Mouse (Mus musculus) intestine, embryonic 16.5 days (tissue): Measurements from ENCODE around the gene Klf1. TPM values are rescaled to one million over a fixed set of nuclear protein-coding genes. Genes with fewer than 3 reads are reported as not detected.

Experiments used
- ATAC-seq: fragments of 200-750 bp; cut with Nextera tagmentation; 2 replicates; pipeline ENCODE4 v1.8.0; 2017; ENCODE audit warnings: moderate TSS enrichment, moderate library complexity
- H3K27ac ChIP-seq: fragments of 300-500 bp; sonication (generic); 2 replicates; pipeline ENCODE4 v1.5.1; 2014; ENCODE audit warnings: mild to moderate bottlenecking, low read length
- H3K27me3 ChIP-seq: fragments of 300-500 bp; sonication (generic); replicated peaks from 2 replicates; pipeline ENCODE4 v1.6.1; 2014; ENCODE audit warnings: low read length, control low read depth, mixed read lengths; ENCODE audit not compliant: control insufficient read depth, insufficient read depth
- H3K36me3 ChIP-seq: fragments of 300-500 bp; sonication (generic); 2 replicates; pipeline ENCODE4 v1.6.1; 2014; ENCODE audit warnings: low read length, control low read depth; ENCODE audit not compliant: control insufficient read depth, insufficient read depth
- H3K4me1 ChIP-seq: fragments of 300-500 bp; sonication (generic); 2 replicates; pipeline ENCODE4 v1.6.1; 2014; ENCODE audit warnings: low read length, control low read depth, mixed read lengths; ENCODE audit not compliant: control insufficient read depth, insufficient read depth
- H3K4me2 ChIP-seq: fragments of 300-500 bp; sonication (generic); 2 replicates; pipeline ENCODE4 v1.6.1; 2014; ENCODE audit warnings: low read depth, low read length, control low read depth
- H3K4me3 ChIP-seq: fragments of 300-500 bp; sonication (generic); 2 replicates; pipeline ENCODE4 v1.5.1; 2014; ENCODE audit warnings: mild to moderate bottlenecking, low read length
- H3K9ac ChIP-seq: fragments of 300-500 bp; sonication (generic); 2 replicates; pipeline ENCODE4 v1.6.1; 2014; ENCODE audit warnings: low read depth, low read length
- H3K9me3 ChIP-seq: fragments of 300-500 bp; sonication (generic); 2 replicates; pipeline ENCODE4 v1.6.1; 2016; ENCODE audit warnings: low read length, control low read depth; ENCODE audit not compliant: control insufficient read depth
- WGBS: fragments of 180-500 bp; shearing (Covaris S2); extraction: QIAGEN DNeasy Blood & Tissue Kit; methylation state at CpG from one replicate; pipeline ENCODE4 v1.1.7; 2014; 5-methylcytosine and 5-hydroxymethylcytosine counted together
- polyA plus RNA-seq: library from polyadenylated mRNA; unstranded; fragments of >200 nt; fragmentation: Nextera tagmentation; extraction: Ambion mirVana; gene quantifications from 2 replicates; pipeline ENCODE4 v1.2.1, GENCODE M21; 2015

Gene Klf1
- 4.9 and 10.3 TPM in 2 replicates for polyA plus RNA-seq

DNA sequence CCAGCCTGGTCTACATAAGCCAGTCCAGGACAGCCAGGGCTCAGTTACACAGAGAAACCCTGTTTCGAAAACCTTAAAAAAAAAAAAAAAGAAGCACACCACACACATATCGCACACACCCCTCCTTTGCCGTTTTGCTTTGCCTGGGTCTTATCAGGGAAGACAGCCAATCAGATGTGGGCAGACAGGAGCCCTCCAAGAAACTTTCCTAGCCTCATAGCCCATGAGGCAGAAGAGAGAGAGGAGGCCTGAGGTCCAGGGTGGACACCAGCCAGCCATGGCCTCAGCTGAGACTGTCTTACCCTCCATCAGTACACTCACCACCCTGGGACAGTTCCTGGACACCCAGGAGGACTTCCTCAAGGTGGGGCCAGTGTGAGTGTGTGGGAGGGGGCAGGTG, at the start of gene Klf1:
Klf1 (plus strand) TSS at position 177 of the 400 bp plus-strand sequence.
- peak within 1 kb of the TSS; percentile 86 for H3K27ac ChIP-seq

GRCm38 (mm10) chr8:84856434-84856833, 45.3 kb upstream of the Klf1 start:
- Histone ChIP-seq H3K4me1 (peaks cover 13% of the 10 kb centered on the region), H3K9ac (no peak overlapping the region), H3K27ac (no peak overlapping the region), H3K36me3 (peaks cover 7% of the 10 kb centered on the region; the same call in 1 of the 2 replicates), H3K4me3 (peak overlapping the region; percentile 88), H3K4me2 (no peak overlapping the region), H3K9me3 (no peaks in the 10 kb centered on the region), H3K27me3 (no peaks in the 10 kb centered on the region)
- ATAC-seq, result peak; percentile 1; the same call in 1 of the 2 replicates
- 91% methylated on average over 3 of the region's 3 CpGs for WGBS

More for the DNA sequence above, at the start of gene Klf1:
- Histone ChIP-seq H3K27me3 (no peaks in the 10 kb centered on the region), H3K9me3 (no peaks in the 10 kb centered on the region), H3K4me1 (0 out of 2 replicates have a peak, but pooled peaks cover 3% of the 10 kb centered on the region), H3K9ac (peak within 1 kb of the TSS; percentile 93), H3K36me3 (no peaks in the 10 kb centered on the region), H3K4me2 (peak within 1 kb of the TSS; percentile 98), H3K4me3 (peak within 1 kb of the TSS; percentile 78)
- 65% methylated on average over 3 of the region's 3 CpGs for WGBS
- ATAC-seq, result no peak

GRCm38 (mm10) chr8:84856864-84857441, 44.8 kb upstream of the Klf1 start, which contains the start of gene Farsa:
Farsa (plus strand) TSS chr8:84856989.
- Histone ChIP-seq H3K4me3 (peak within 1 kb of the TSS; percentile 88), H3K27ac (peak within 1 kb of the TSS; percentile 77), H3K36me3 (peaks cover 11% of the 10 kb centered on the region; the same call in 1 of the 2 replicates), H3K27me3 (no peaks in the 10 kb centered on the region), H3K4me2 (peak within 1 kb of the TSS; percentile 79), H3K4me1 (peaks cover 13% of the 10 kb centered on the region), H3K9me3 (no peaks in the 10 kb centered on the region), H3K9ac (peak within 1 kb of the TSS; percentile 97)
- under 1% methylated on average over 39 of the region's 39 CpGs for WGBS
- ATAC-seq, result peak; percentile 96

- 13% methylated on average over 46 of the region's 46 CpGs for WGBS
- H3K27ac ChIP-seq, result peak within 1 kb of the TSS; percentile 59; the same call in 1 of the 2 replicates
- H3K9ac ChIP-seq, result peak within 1 kb of the TSS; percentile 69
- no peaks in the 10 kb centered on the region for H3K27me3 ChIP-seq
- peak; percentile 72 for ATAC-seq
- H3K4me3 ChIP-seq, result peak within 1 kb of the TSS; percentile 57
- peaks cover 16% of the 10 kb centered on the region for H3K4me1 ChIP-seq
- H3K9me3 ChIP-seq, result no peaks in the 10 kb centered on the region
- no peaks in the 10 kb centered on the region; the same call in 1 of the 2 replicates for H3K36me3 ChIP-seq
- H3K4me2 ChIP-seq, result peak within 1 kb of the TSS; percentile 99
These were observed 30.1 kb upstream of the Klf1 start, which contains the start of gene Syce2 for GRCm38 (mm10) chr8:84871376-84872308. Syce2 (plus strand) TSS chr8:84872111.

- no peaks in the 10 kb centered on the region; the same call in 1 of the 2 replicates for H3K36me3 ChIP-seq
- H3K27me3 ChIP-seq, result no peaks in the 10 kb centered on the region
- no peak overlapping the region for H3K27ac ChIP-seq
- peak overlapping the region; percentile 69 for H3K9ac ChIP-seq
- ATAC-seq, result peak; percentile 67
- H3K9me3 ChIP-seq, result no peaks in the 10 kb centered on the region
- peaks cover 16% of the 10 kb centered on the region for H3K4me1 ChIP-seq
- H3K4me3 ChIP-seq, result peak overlapping the region; percentile 57
- peak overlapping the region; percentile 99 for H3K4me2 ChIP-seq
- 2% methylated on average over 54 of the region's 54 CpGs for WGBS
These were observed 29.3 kb upstream of the Klf1 start for GRCm38 (mm10) chr8:84872309-84872965.

- Histone ChIP-seq H3K36me3 (no peaks in the 10 kb centered on the region; the same call in 1 of the 2 replicates), H3K4me2 (peak overlapping the region; percentile 99), H3K9ac (no peak overlapping the region), H3K27ac (no peak overlapping the region), H3K27me3 (no peaks in the 10 kb centered on the region), H3K9me3 (no peaks in the 10 kb centered on the region), H3K4me1 (peaks cover 16% of the 10 kb centered on the region), H3K4me3 (peak overlapping the region; percentile 57)
- no peak for ATAC-seq
- 75% methylated on average over 4 of the region's 4 CpGs for WGBS
These were observed 28.7 kb upstream of the Klf1 start for GRCm38 (mm10) chr8:84873016-84873415.

- Histone ChIP-seq H3K4me3 (no peak overlapping the region), H3K4me2 (no peak overlapping the region), H3K27ac (no peak overlapping the region), H3K27me3 (no peaks in the 10 kb centered on the region), H3K36me3 (no peaks in the 10 kb centered on the region), H3K4me1 (peaks cover 16% of the 10 kb centered on the region), H3K9ac (no peak overlapping the region), H3K9me3 (no peaks in the 10 kb centered on the region)
- ATAC-seq, result no peak
- WGBS, result 91% methylated on average over 3 of the region's 3 CpGs
These were observed 27.4 kb upstream of the Klf1 start for GRCm38 (mm10) chr8:84874339-84874738.

DNA sequence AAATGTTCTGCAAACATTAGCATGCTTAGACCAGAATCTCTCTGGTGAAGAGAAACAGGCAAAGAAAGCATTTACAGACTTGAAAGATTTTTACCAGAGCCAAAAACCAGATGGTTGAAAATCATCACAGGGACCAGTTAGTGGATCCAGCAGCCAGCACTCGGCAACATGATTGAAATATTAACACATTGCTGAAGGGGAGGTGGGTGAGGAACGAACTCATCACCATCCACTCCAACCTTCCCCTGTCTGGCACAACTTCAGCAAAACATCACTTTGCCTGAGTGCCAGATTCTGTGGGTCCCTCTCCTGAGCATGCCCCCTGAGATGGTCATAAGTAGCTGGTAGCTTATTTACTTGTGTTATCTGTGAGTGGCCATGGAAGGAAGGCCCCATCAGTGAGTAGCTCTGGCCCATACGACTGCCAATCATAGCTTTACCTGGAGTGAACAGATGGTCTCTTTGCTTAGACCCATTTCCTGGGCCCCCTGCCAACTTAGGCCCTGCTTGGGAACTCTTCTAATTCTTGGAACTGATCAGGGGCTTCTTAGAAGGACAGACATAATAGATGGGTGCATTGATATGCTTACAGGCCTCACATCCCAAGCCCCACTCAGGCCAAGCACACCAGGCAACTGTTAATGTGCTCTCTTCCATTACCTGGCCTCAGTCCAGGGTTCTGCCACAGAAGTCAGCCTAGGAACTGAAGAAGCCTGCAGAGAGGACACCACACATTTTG, 24.3 kb upstream of the Klf1 start:
- no peak overlapping the region for H3K4me2 ChIP-seq
- no peaks in the 10 kb centered on the region for H3K27me3 ChIP-seq
- no peak for ATAC-seq
- no peak overlapping the region for H3K27ac ChIP-seq
- H3K36me3 ChIP-seq, result no peaks in the 10 kb centered on the region
- WGBS, result 77% methylated on average over 3 of the region's 3 CpGs
- no peak overlapping the region for H3K4me3 ChIP-seq
- H3K9me3 ChIP-seq, result no peaks in the 10 kb centered on the region
- peaks cover 6% of the 10 kb centered on the region for H3K4me1 ChIP-seq
- no peak overlapping the region for H3K9ac ChIP-seq
